Mouse (Mus musculus) heart, embryonic 14.5 days (tissue): ENCODE results near the gene Mdga1. TPM values are rescaled to one million over a fixed set of nuclear protein-coding genes. Genes with fewer than 3 reads are reported as not detected.
A peak's percentile ranks its signal among the peaks of the same experiment; 100 is the strongest.

Source experiments
- ATAC-seq: fragments of 200-750 bp; cut with Nextera tagmentation; 2 replicates; pipeline ENCODE4 v1.8.0; 2017; ENCODE audit warnings: low read depth, moderate TSS enrichment; ENCODE audit not compliant: insufficient number of reproducible peaks, insufficient read depth, low FRiP score
- H3K27ac ChIP-seq, 2 experiments: fragments of 200-500 bp in 1 of 2; fragments of 300-500 bp in 1 of 2; sonication (generic) in 1 of 2; replicated peaks in 1 of 2; 2 replicates each; pipeline ENCODE4 v1.5.1; 2012 to 2014; ENCODE audit warnings: low read depth in 2 of 2, low read length in 2 of 2, control low read depth in 1 of 2, mild to moderate bottlenecking in 1 of 2, mixed read lengths in 1 of 2; ENCODE audit not compliant: control insufficient read depth in 1 of 2, insufficient read depth in 1 of 2
- H3K27me3 ChIP-seq: fragments of 300-500 bp; sonication (generic); 2 replicates; pipeline ENCODE4 v1.6.1; 2014; ENCODE audit warnings: mild to moderate bottlenecking, low read length, control low read depth; ENCODE audit not compliant: control insufficient read depth, insufficient read depth
- H3K36me3 ChIP-seq: fragments of 300-500 bp; sonication (generic); 2 replicates; pipeline ENCODE4 v1.6.1; 2014; ENCODE audit warnings: mild to moderate bottlenecking, control low read depth, low read length, mixed read lengths; ENCODE audit not compliant: control insufficient read depth, insufficient read depth
- H3K4me1 ChIP-seq, 2 experiments: fragments of 200-500 bp in 1 of 2; fragments of 300-500 bp in 1 of 2; sonication (generic) in 1 of 2; 2 replicates each; pipeline ENCODE4 v1.6.1; 2012 to 2014; ENCODE audit warnings: low read length in 2 of 2, control low read depth in 1 of 2, mixed read lengths in 1 of 2; ENCODE audit not compliant: control insufficient read depth in 2 of 2, insufficient read depth in 2 of 2
- H3K4me2 ChIP-seq: fragments of 300-500 bp; sonication (generic); 2 replicates; pipeline ENCODE4 v1.6.1; 2014; ENCODE audit warnings: mild to moderate bottlenecking, low read length
- H3K4me3 ChIP-seq, 2 experiments: fragments of 200-500 bp in 1 of 2; fragments of 300-500 bp in 1 of 2; sonication (generic) in 1 of 2; 2 replicates each; pipeline ENCODE4 v1.5.1; 2012 to 2014; ENCODE audit warnings: low read length in 2 of 2, mild to moderate bottlenecking in 2 of 2, control low read depth in 1 of 2, low read depth in 1 of 2, moderate library complexity in 1 of 2; ENCODE audit not compliant: control insufficient read depth in 1 of 2, insufficient read depth in 1 of 2
- H3K9ac ChIP-seq: fragments of 300-500 bp; sonication (generic); 2 replicates; pipeline ENCODE4 v1.6.1; 2014; ENCODE audit warnings: mild to moderate bottlenecking, low read length
- H3K9me3 ChIP-seq: fragments of 300-500 bp; sonication (generic); 2 replicates; pipeline ENCODE4 v1.6.1; 2016; ENCODE audit warnings: low read length, control low read depth; ENCODE audit not compliant: control insufficient read depth
- WGBS: fragments of 180-500 bp; shearing (Covaris S2); extraction: QIAGEN DNeasy Blood & Tissue Kit; methylation state at CpG from one replicate; pipeline ENCODE4 v1.1.7; 2014; 5-methylcytosine and 5-hydroxymethylcytosine counted together
- polyA plus RNA-seq: library from polyadenylated mRNA; unstranded; fragments of >200 nt; fragmentation: Nextera tagmentation; extraction: Ambion mirVana; gene quantifications from 2 replicates; pipeline ENCODE4 v1.2.1, GENCODE M21; 2014

Gene Mdga1
- polyA plus RNA-seq, 1 experiment from 2014 or later, result 6.3 TPM

DNA sequence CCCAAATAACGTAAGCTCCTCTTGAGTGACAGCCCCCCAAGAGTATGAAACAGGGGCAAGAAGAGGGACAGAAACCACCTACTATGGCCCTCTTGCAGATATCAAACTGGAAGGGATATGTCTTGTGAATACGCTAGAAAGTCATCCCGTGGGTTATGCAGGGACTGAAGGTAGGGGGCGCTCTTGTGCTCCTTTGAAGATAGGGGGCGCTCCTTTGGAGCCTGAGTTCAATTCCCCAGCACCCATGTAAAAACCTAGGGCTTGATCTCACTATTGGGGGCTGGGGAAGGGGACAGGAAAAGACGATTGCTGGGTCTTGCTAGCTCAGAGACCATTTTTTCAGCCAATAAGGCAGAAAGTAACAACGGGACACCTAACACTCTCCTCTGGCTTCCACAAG lies 105.4 kb downstream of the Mdga1 start:
- no peak for ATAC-seq
- H3K4me2 ChIP-seq, result no peak overlapping the region
- H3K9me3 ChIP-seq, result peaks cover 3% of the 10 kb centered on the region; the same call in 1 of the 2 replicates
- no peak overlapping the region for H3K9ac ChIP-seq
- no peak overlapping the region for H3K27ac ChIP-seq
- H3K4me3 ChIP-seq, result no peak overlapping the region
- no peaks in the 10 kb centered on the region for H3K36me3 ChIP-seq
- 57% methylated on average over 7 of the region's 7 CpGs for WGBS
- peaks cover 5 to 7% of the 10 kb centered on the region in 2 experiments; a peak in 3 of 4 replicates for H3K4me1 ChIP-seq
- H3K27me3 ChIP-seq, result 0 out of 2 replicates have a peak, but pooled peaks cover 5% of the 10 kb centered on the region

DNA sequence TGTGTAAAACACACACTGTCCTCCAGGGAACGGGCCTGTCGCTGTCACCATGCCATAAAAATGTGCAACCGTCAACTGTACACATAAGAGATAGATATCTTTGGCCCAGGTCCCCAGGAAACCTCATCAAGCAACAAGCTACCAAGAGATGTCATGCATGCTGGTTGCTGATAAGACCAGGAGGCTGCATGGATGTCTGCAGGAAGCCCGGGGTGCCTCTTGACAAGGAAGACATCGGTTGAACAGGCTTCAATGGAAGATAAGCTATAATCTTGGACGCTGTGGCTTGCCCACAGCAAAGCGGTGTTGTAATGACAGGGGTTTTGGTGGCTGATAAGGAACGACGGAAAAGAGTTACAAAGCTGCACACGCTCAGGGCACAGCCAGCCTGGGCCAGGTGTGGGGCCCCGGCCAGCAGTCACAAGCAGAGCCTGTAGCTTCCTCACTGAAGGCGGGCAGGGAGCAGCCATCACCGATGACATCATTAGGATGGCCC lies 110.1 kb downstream of the Mdga1 start:
- ATAC-seq, result no peak

DNA sequence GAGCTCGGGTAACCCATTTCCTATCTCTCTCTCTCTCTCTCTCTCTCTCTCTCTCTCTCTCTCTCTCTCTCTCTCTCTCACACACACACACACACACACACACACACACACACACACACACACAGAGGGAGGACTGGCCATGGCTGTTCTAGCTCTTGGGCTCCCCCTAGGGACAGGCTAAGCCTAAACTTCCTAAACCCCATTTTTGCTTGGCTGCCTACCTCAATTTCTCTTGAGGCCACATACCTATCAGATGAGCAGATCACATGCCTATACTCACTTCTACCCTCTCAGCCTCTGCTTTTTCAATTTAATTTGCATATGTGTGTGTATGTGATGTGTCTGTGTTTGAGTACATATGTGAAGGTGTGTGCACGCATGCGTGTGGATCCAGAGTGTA lies 111.1 kb downstream of the Mdga1 start:
- 0 out of 2 replicates have a peak, but pooled peaks cover 5% of the 10 kb centered on the region for H3K27me3 ChIP-seq
- ATAC-seq, result no peak
- H3K9ac ChIP-seq, result no peak overlapping the region
- no peak overlapping the region for H3K4me2 ChIP-seq
- H3K4me3 ChIP-seq, result no peak overlapping the region
- H3K9me3 ChIP-seq, result no peaks in the 10 kb centered on the region
- 89% methylated on average over 3 of the region's 3 CpGs for WGBS
- no peak overlapping the region for H3K27ac ChIP-seq
- no peaks in the 10 kb centered on the region for H3K36me3 ChIP-seq
- H3K4me1 ChIP-seq, result peaks cover 5 to 7% of the 10 kb centered on the region in 2 experiments; a peak in 3 of 4 replicates

More for the DNA sequence above, 110.1 kb downstream of the Mdga1 start:
- 29% methylated on average over 13 of the region's 13 CpGs for WGBS
- Histone ChIP-seq H3K27ac (no peak overlapping the region), H3K4me1 (peaks cover 5 to 7% of the 10 kb centered on the region in 2 experiments; a peak in 3 of 4 replicates), H3K9ac (no peak overlapping the region), H3K4me3 (no peak overlapping the region), H3K36me3 (no peaks in the 10 kb centered on the region), H3K27me3 (0 out of 2 replicates have a peak, but pooled peaks cover 5% of the 10 kb centered on the region), H3K4me2 (no peak overlapping the region), H3K9me3 (no peaks in the 10 kb centered on the region)

DNA sequence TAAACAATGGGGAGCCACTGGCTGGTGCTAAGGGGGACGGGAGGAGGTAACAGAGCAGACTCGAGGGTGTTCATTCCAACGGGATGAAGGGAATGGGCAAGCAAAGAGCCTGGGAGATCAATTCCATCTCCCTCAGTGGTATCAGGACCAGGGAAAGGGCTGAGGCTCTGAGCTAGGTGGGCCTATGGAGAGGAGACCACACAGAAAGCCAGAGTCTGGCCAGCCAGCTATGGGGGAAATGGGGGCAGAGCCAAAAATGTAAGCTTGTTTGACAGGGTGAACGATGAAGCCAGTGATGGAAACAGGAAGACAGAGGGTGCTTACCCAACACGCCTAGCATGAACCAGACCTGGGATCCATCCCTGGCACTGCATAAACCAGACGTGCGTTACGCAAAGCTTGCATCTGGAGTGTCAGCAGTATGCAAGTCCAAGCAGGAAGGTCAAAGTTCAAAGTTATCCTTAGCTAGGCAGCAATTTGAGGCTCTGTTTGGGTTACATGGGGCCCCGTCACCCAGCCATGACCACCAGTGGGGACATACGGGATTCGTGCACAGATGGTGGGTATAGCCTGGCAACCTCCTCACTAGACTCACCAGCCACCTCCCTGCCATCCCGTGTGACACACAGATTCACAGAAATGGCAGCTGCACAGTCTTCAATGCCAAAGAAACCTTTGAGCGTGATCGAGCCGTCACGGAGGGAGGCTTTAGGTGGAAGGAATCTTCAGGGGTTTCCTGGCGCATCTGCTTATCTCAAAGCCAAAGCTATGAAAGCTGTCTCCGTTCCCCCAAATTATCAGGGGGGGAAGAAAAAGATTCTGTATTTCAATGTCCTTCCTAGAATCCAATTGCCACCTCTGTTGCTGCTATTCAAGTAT lies 113.9 kb downstream of the Mdga1 start:
- no peak overlapping the region for H3K4me3 ChIP-seq
- WGBS, result 70% methylated on average over 18 of the region's 18 CpGs
- no peak for ATAC-seq
- H3K9me3 ChIP-seq, result no peaks in the 10 kb centered on the region
- no peak overlapping the region for H3K9ac ChIP-seq
- peaks cover 5 to 14% of the 10 kb centered on the region in 2 experiments for H3K4me1 ChIP-seq
- no peak overlapping the region for H3K4me2 ChIP-seq
- no peaks in the 10 kb centered on the region for H3K27me3 ChIP-seq
- no peaks in the 10 kb centered on the region for H3K36me3 ChIP-seq
- H3K27ac ChIP-seq, result no peak overlapping the region

DNA sequence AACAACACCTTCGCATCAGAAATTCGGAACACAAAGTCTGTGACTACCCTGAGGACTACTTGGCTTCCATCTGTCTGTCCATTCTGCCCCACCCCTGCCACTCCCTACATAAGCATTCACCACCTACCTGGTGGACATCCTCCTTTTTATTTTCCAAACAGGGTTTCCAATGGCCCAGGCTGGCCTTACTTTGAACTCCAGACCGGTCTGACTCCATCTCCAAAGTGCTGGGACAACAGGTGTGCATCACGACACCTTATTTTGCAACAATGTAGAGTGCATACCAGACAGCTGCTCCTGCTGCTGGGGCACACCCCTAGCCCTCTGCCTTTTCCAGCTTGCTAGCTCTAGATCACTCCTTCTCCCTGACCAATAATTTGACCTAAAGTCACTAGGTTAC lies 115.1 kb downstream of the Mdga1 start:
- WGBS, result 92% methylated on average over 4 of the region's 4 CpGs
- Histone ChIP-seq H3K27me3 (no peaks in the 10 kb centered on the region), H3K9ac (no peak overlapping the region), H3K4me3 (no peak overlapping the region), H3K4me1 (peaks cover 3 to 10% of the 10 kb centered on the region in 2 experiments), H3K36me3 (no peaks in the 10 kb centered on the region), H3K9me3 (no peaks in the 10 kb centered on the region), H3K27ac (no peak overlapping the region), H3K4me2 (no peak overlapping the region)
- ATAC-seq, result no peak

DNA sequence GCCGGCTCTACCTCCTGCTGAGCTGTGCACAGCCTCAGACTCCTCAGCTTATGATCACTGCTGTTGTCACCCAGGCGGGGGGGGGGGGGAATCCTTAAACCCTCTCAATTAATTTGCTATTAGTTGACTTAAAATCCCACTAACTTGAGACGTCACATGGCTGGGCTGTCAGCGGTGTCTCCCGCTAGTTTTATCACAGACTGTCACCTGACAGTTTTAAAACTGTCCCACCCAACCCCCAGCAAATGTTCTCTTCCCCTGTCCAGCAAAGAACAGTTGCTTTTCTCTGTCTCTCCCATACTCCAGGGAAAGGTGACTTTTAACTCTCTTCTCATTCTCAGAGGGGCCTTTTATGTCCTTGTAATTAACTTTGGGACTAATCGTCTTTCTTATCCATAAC lies 115.5 kb downstream of the Mdga1 start:
- Histone ChIP-seq H3K4me2 (no peak overlapping the region), H3K4me3 (no peak overlapping the region), H3K27me3 (no peaks in the 10 kb centered on the region), H3K27ac (no peak overlapping the region), H3K36me3 (no peaks in the 10 kb centered on the region), H3K9ac (no peak overlapping the region), H3K4me1 (peaks cover 0 to 7% of the 10 kb centered on the region in 2 experiments), H3K9me3 (no peaks in the 10 kb centered on the region)
- ATAC-seq, result no peak
- WGBS, result 39% methylated on average over 6 of the region's 6 CpGs

DNA sequence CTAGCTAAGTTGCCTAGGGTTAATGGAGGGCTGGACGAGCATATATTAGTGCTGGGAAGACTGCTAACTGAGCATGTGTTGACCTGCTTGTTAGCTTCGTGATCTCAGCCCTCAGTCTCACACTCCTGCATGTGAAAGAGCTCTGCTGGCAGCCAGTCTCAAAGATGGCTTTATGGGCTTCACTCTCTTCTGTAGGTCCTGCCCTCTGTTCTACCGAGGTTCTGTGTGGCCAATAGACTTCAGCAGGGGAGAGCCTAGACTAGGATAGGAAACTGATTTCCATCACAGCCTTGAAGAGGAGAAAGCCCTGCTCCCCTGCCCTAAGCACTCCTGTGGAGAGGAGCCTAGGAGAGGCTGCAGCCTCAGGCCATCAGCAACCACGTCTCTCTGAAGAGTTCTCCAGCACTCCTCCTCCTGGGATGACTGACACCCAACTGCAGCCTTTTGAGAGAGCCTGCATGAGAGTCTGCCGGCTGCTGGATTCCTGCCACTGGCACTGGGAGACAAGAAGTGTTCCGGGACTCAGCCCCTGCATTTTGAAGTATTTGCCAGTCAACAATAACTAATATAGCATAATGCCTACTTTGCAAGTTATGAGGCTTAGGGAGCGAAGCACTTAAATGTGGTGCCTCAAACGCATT lies 116.9 kb downstream of the Mdga1 start:
- H3K4me1 ChIP-seq, result peaks cover 0 to 7% of the 10 kb centered on the region in 2 experiments
- 0 out of 4 replicates have a peak overlapping the region, but pooled peaks of 1 of the 2 experiments have one; percentile 24 for H3K27ac ChIP-seq
- H3K9me3 ChIP-seq, result no peaks in the 10 kb centered on the region
- no peak for ATAC-seq
- H3K9ac ChIP-seq, result no peak overlapping the region
- WGBS, result 30% methylated on average over 8 of the region's 8 CpGs
- 0 out of 2 replicates have a peak, but pooled peaks cover 3% of the 10 kb centered on the region for H3K27me3 ChIP-seq
- no peaks in the 10 kb centered on the region for H3K36me3 ChIP-seq
- H3K4me3 ChIP-seq, result no peak overlapping the region
- no peak overlapping the region for H3K4me2 ChIP-seq
